Mouse (Mus musculus) C2C12 (cell line): ENCODE data around the gene Olfr509. TPM values are rescaled to one million over a fixed set of nuclear protein-coding genes. Genes with fewer than 3 reads are reported as not detected.
"Not testable (repeated sequence)": the region's sequence is repeated elsewhere in the genome, so short reads cannot be mapped to it uniquely, and the experiment has no call there.

Experiments used
- H3K27me3 ChIP-seq: one replicate; pipeline ENCODE4 v1.6.1; 2011; ENCODE audit not compliant: control insufficient read depth, insufficient read depth, insufficient read length
- H3K36me3 ChIP-seq: one replicate; pipeline ENCODE4 v1.6.1; 2011; ENCODE audit not compliant: control insufficient read depth, insufficient read depth
- H3K4me3 ChIP-seq: one replicate; pipeline ENCODE4 v1.5.1; 2011; ENCODE audit warnings: mild to moderate bottlenecking, control low read depth; ENCODE audit not compliant: poor library complexity, insufficient read depth, severe bottlenecking
- H3K79me2 ChIP-seq: one replicate; pipeline ENCODE4 v1.6.1; 2011; ENCODE audit not compliant: control insufficient read depth, insufficient read depth
- H3K79me3 ChIP-seq: one replicate; pipeline ENCODE4 v1.6.1; 2011; ENCODE audit warnings: low read depth, control low read depth
- H3ac ChIP-seq: one replicate; pipeline ENCODE3; 2011; ENCODE audit warnings: low read depth; ENCODE audit not compliant: control insufficient read depth, insufficient read length
- CEBPB ChIP-seq: IDR thresholded peaks from one replicate; pipeline ENCODE4 v1.6.1; 2011; ENCODE audit warnings: low read depth, mild to moderate bottlenecking, control low read depth, moderate library complexity
- CTCF ChIP-seq: IDR thresholded peaks from one replicate; pipeline ENCODE4 v1.5.1; 2011; ENCODE audit not compliant: control insufficient read depth, insufficient read depth, insufficient read length
- FOSL1 ChIP-seq: IDR thresholded peaks from one replicate; pipeline ENCODE4 v1.8.0; 2011; ENCODE audit warnings: mild to moderate bottlenecking, low read length; ENCODE audit not compliant: poor library complexity, insufficient read depth, severe bottlenecking
- MAX ChIP-seq: IDR thresholded peaks from one replicate; pipeline ENCODE4 v1.6.1; 2011; ENCODE audit warnings: mild to moderate bottlenecking, control low read depth
- MYOD1 ChIP-seq: IDR thresholded peaks from one replicate; pipeline ENCODE4 v1.6.1; 2011; ENCODE audit warnings: low read depth; ENCODE audit not compliant: control insufficient read depth, insufficient read length
- MYOG ChIP-seq: IDR thresholded peaks from one replicate; pipeline ENCODE4 v1.6.1; 2011; ENCODE audit not compliant: control insufficient read depth, insufficient read length; ENCODE audit errors: extremely low read depth
- USF1 ChIP-seq: IDR thresholded peaks from one replicate; pipeline ENCODE4 v1.6.1; 2011; ENCODE audit warnings: low read depth, mild to moderate bottlenecking, control low read depth, moderate library complexity
- polyA plus RNA-seq: library from polyadenylated mRNA; unstranded; fragments of >200 nt; fragmentation: generic; extraction: Trizol; gene quantifications from one replicate; pipeline ENCODE4 v1.2.1, GENCODE M21; 2012; ENCODE audit warnings: missing spikeins

Gene Olfr509
- polyA plus RNA-seq, 1 experiment, result not detected

DNA sequence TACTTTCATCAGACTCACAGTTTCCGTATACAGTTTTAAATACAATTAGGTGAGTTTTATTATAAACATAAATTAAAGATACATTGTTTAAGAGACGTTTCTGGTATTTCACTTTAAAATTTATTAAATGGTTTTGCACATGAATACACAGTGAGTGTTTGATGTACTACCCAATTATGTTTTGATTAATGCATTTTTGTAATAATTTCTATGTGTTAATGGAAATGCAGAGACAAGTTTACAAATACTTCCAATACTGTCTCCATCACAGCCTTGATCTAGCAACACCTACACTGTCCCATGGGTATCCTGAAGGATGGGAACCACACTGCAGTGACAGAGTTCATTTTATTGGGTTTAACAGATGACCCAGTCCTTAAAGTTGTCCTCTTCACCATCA is 30.2 kb downstream of the Olfr509 start, which contains the start of gene Olfr507:
Olfr507 (plus strand) TSS at position 301 of the 400 bp plus-strand sequence.
- Histone ChIP-seq H3K79me2 (no peaks in the 10 kb centered on the region), H3ac (no peak within 1 kb of the TSS), H3K4me3 (no peak within 1 kb of the TSS)

DNA sequence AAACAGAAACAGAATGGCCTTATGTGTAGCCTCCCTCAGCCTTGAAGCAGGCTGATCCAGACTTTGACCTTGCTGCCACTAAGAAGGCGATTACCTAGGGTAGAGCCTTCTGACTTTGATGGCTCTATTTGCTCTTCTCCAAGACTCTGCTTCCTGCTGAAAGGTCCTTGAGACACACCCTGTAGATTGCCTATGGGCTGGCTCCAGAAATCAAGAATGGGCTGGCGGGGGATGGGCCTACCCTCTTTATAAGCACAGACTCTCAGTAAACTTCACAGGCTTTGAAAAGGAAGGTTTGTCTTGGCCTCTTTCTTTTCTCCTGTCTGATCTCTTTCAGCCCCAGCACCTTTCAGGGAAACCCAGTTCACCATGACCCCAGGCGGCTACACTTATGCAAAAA is 34.9 kb downstream of the Olfr509 start:
- not testable (repeated sequence) for H3K79me3 ChIP-seq, H3K4me3 ChIP-seq, H3K36me3 ChIP-seq, H3K79me2 ChIP-seq, H3K27me3 ChIP-seq, H3ac ChIP-seq

More for the DNA sequence above, 30.2 kb downstream of the Olfr509 start, which contains the start of gene Olfr507:
- Histone ChIP-seq H3K79me3 (no peaks in the 10 kb centered on the region), H3K27me3 (no peaks in the 10 kb centered on the region), H3K36me3 (no peaks in the 10 kb centered on the region)
- TF ChIP-seq CEBPB, result no peak

DNA sequence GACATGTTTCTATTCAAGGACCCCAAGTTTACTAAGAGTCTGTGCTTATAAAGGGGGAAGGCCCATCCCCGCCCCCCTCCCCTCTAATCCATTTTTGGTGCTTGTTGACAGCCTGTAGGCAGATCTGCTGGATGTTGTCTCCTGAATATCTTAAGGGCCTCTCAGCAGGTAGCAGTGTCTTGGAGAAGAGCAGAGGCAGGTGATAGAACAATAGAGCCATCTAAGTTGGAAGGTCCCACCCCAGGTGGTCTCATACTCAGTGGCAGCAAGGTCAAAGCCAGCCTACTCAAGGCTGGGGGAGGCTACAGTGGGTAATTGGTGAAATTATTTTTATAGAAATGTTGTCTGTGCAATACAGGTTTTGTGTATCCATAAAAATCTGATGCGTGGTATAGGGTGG is 37.6 kb downstream of the Olfr509 start:
- no peaks in the 10 kb centered on the region for H3K79me3 ChIP-seq
- H3K79me2 ChIP-seq, result no peaks in the 10 kb centered on the region
- no peak overlapping the region for H3ac ChIP-seq
- H3K4me3 ChIP-seq, result no peak overlapping the region
- H3K36me3 ChIP-seq, result no peaks in the 10 kb centered on the region
- no peaks in the 10 kb centered on the region for H3K27me3 ChIP-seq
- no peak for TF ChIP-seq USF1
- no peak for TF ChIP-seq MYOD1
- no peak for TF ChIP-seq FOSL1
- no peak for TF ChIP-seq MAX
- TF ChIP-seq CTCF, result no peak
- TF ChIP-seq CEBPB, result no peak
- TF ChIP-seq MYOG, result no peak

DNA sequence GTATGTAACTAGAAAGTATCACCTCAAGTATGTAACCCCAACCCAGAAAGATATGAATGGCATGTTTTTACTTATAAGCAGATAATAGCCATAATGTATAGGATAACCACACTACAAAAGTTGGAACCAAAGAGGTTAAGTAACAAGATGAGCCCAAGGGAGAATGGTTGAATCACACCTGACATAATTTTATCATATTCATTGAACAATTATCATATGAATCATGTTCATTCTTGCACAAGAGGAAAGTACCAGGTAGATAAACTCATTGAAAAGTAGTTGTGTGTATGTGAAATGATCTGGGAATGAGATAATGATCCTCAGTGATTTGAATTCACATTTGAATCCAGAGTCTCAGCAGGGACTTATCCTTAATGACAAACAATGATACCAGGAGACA is 41.2 kb downstream of the Olfr509 start, which contains the start of gene Olfr506:
Olfr506 (plus strand) TSS at position 301 of the 400 bp plus-strand sequence.
- Histone ChIP-seq H3K4me3 (no peak within 1 kb of the TSS), H3K79me3 (no peaks in the 10 kb centered on the region), H3ac (no peak within 1 kb of the TSS), H3K36me3 (no peaks in the 10 kb centered on the region), H3K27me3 (no peaks in the 10 kb centered on the region), H3K79me2 (no peaks in the 10 kb centered on the region)
- TF ChIP-seq USF1, result no peak
- TF ChIP-seq CEBPB, result no peak
- TF ChIP-seq MYOG, result no peak
- TF ChIP-seq MYOD1, result no peak
- TF ChIP-seq CTCF, result no peak
- TF ChIP-seq MAX, result no peak
- TF ChIP-seq FOSL1, result no peak

DNA sequence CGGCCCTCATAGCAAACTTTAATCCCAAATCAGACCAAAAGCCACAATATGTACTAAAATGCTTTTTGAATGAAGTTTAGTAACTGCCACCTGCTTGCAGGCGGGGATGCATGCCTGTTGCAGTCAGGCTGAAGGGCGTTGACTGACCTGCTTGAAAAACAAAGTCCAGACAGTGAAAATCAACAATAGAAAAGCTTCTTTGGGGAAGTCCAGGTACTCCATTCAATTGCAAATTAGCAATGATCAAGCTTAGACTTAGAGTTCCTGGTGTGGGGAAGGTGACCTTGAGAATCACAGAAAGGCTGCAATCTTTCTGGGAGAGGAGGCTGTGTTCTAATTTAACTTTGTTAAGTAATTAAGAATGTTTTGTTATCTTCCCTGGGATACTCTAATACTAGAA is 49.8 kb downstream of the Olfr509 start:
- not testable (repeated sequence) for H3K36me3 ChIP-seq, H3K4me3 ChIP-seq, H3K27me3 ChIP-seq, H3ac ChIP-seq, H3K79me2 ChIP-seq, H3K79me3 ChIP-seq

Other genes with a start within 250 kb of the Olfr509 start
- gene Olfr497, start 231.5 kb downstream of the Olfr509 start, polyA plus RNA-seq, result not detected
- gene Olfr498, start 186.6 kb downstream of the Olfr509 start, polyA plus RNA-seq, result not detected
- not detected for gene Olfr502, start 126.8 kb downstream of the Olfr509 start, polyA plus RNA-seq
- not detected for gene Olfr503, start 107.4 kb downstream of the Olfr509 start, polyA plus RNA-seq
- gene Olfr504, start 86.1 kb downstream of the Olfr509 start, polyA plus RNA-seq, result not detected
- 0.01 TPM for gene Olfr506, start 41.1 kb downstream of the Olfr509 start, polyA plus RNA-seq
- gene Olfr507, start 30.1 kb downstream of the Olfr509 start, polyA plus RNA-seq, result not detected
- not detected for gene Olfr508, start 21.9 kb downstream of the Olfr509 start, polyA plus RNA-seq
- gene Olfr510, start 14.5 kb upstream of the Olfr509 start, polyA plus RNA-seq, result not detected
- gene Olfr512, start 61.4 kb upstream of the Olfr509 start, polyA plus RNA-seq, result not detected
- not detected for gene Olfr513, start 99.1 kb upstream of the Olfr509 start, polyA plus RNA-seq
- not detected for gene Olfr514, start 174.1 kb upstream of the Olfr509 start, polyA plus RNA-seq
- not detected for gene Olfr516, start 198.6 kb upstream of the Olfr509 start, polyA plus RNA-seq
- gene Olfr517, start 220.5 kb upstream of the Olfr509 start, polyA plus RNA-seq, result not detected
- not detected for gene Olfr518, start 233.1 kb upstream of the Olfr509 start, polyA plus RNA-seq
- not detected for gene Olfr519, start 242.5 kb upstream of the Olfr509 start, polyA plus RNA-seq